Mouse (Mus musculus): ENCODE measurements around the gene Gabrb3.
"Not testable (repeated sequence)": the region's sequence is repeated elsewhere in the genome, so short reads cannot be mapped to it uniquely, and the experiment has no call there.

Gabrb3 gene

GRCm38 (mm10) chr7:57706092-57706491 lies 286.6 kb downstream of the Gabrb3 start:
- DNase-seq (ENCODE audit: low read depth, low spot score) = no peak

- DNase-seq (ENCODE audit: low read depth, low spot score) = no peak
Observed at GRCm38 (mm10) chr7:57706976-57707740, 287.7 kb downstream of the Gabrb3 start.

DNA sequence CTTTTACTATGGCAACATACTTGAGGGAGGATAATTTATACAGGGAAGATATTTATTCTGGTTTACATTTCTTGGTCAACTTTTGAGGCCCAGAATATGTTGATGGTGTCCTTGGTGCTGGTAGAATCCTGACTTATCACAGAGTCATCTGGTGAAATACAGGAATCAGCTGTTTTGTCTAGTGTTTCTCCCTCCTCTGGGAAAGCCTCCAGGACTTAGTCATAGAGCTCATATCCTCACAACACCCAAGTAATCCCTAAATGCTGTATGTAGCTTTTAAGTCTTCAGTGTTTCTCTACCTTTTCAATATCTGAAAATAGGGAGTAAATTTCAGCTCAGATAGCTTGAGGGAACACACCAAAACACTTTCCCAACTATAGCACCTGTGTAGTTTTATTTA lies 292.2 kb downstream of the Gabrb3 start:
- no peak for DNase-seq (ENCODE audit: low read depth, low spot score)

GRCm38 (mm10) chr7:57746836-57747235 lies 327.3 kb downstream of the Gabrb3 start:
- no peak for DNase-seq (ENCODE audit: low read depth, low spot score)

GRCm38 (mm10) chr7:57760466-57760865 lies 341.0 kb downstream of the Gabrb3 start:
- no peak for DNase-seq (ENCODE audit: low read depth, low spot score)

DNA sequence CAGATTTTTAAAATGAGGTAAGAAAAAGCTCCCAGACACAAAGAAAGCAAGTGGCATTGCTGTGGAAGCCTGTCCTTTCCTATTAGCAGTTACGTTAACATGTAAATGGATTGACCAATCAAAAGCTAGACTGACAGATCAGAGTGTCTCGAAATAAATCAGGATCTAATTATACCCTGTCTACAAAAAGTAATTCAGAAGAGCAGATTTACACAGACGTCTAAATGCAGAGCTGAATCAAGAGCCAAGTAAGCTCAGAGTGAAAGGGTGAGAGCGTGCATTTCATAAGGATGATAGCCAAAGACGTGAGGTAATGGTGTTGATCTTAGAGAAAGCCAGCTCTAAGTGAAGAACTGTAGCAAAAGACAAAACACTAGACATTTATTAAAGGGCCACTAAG lies 359.3 kb downstream of the Gabrb3 start:
- no peak for DNase-seq (ENCODE audit: low read depth, low spot score)

GRCm38 (mm10) chr7:57786102-57786501 lies 366.6 kb downstream of the Gabrb3 start:
- not testable (repeated sequence) for DNase-seq (ENCODE audit: low read depth, low spot score)

GRCm38 (mm10) chr7:57787520-57787919 lies 368.0 kb downstream of the Gabrb3 start:
- DNase-seq (ENCODE audit: low read depth, low spot score) = no peak

GRCm38 (mm10) chr7:57803266-57803665 lies 383.8 kb downstream of the Gabrb3 start:
- DNase-seq (ENCODE audit: low read depth, low spot score) = no peak

DNA sequence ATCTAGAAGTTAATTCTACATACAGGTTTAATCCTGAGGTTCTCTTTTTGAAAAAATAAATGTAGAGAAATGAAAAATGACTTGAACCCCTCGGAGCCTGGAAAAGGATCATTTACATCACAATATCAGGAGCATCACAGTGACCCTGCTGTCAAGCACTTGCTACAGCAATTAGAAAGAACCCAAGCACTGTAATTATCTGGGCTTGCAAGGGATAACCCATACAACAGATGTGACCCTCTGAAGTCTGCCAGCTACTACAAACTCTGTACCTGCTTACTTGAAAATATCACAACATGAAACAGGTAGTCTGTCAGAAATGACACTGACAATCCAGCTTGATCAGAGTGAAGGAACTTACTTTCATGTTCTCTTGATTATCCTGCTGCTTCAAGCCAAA lies 394.2 kb downstream of the Gabrb3 start:
- no peak for DNase-seq (ENCODE audit: low read depth, low spot score)

- no peak for DNase-seq (ENCODE audit: low read depth, low spot score)
Observed at GRCm38 (mm10) chr7:57842383-57842896, 422.9 kb downstream of the Gabrb3 start.

DNA sequence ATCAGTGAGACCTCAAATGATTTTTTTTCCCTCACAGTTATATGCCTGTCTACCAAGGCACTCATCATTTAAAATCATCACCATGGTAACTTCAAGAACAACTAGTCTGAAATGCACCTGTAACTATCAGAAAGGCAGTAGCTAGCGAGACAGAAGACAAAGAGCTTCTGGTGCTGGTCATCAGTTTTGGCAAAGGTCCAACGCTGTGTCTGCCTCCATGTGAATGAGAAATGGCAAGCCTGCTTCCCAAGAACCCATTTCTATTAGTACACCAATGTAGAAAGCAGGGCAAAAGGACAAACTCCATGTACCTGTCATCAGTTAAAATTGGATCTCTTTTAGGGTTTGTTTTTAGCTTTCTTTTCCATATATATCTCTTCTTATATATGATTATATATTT lies 448.5 kb downstream of the Gabrb3 start:
- DNase-seq (ENCODE audit: low read depth, low spot score) = no peak

Data from retina, adult 2 months (tissue).